Mouse (Mus musculus) hindbrain, embryonic 11.5 days (tissue): ENCODE data around the gene AI597479. TPM values are rescaled to one million over a fixed set of nuclear protein-coding genes. Genes with fewer than 3 reads are reported as not detected.

ENCODE experiments used
- ATAC-seq: fragments of 200-750 bp; cut with Nextera tagmentation; 2 replicates; pipeline ENCODE4 v1.8.0; 2017; ENCODE audit warnings: mild to moderate bottlenecking, moderate TSS enrichment, moderate library complexity; ENCODE audit not compliant: low FRiP score
- DNase-seq: peaks from one replicate; pipeline ENCODE4 v3.0.0-alpha.2; 2015; ENCODE audit warnings: low spot score
- H3K27ac ChIP-seq: fragments of 300-500 bp; sonication (generic); 2 replicates; pipeline ENCODE4 v1.5.1; 2014; ENCODE audit warnings: mild to moderate bottlenecking, low read depth, low read length
- H3K27me3 ChIP-seq: fragments of 300-500 bp; sonication (generic); 2 replicates; pipeline ENCODE4 v1.6.1; 2014; ENCODE audit warnings: mild to moderate bottlenecking, low read length, moderate library complexity, mixed read lengths; ENCODE audit not compliant: control insufficient read depth, insufficient read depth
- H3K36me3 ChIP-seq: fragments of 300-500 bp; sonication (generic); 2 replicates; pipeline ENCODE4 v1.6.1; 2014; ENCODE audit warnings: mild to moderate bottlenecking, low read length, moderate library complexity, mixed read lengths; ENCODE audit not compliant: control insufficient read depth, insufficient read depth
- H3K4me1 ChIP-seq: fragments of 300-500 bp; sonication (generic); replicated peaks from 2 replicates; pipeline ENCODE4 v1.6.1; 2014; ENCODE audit warnings: low read length, mixed read lengths; ENCODE audit not compliant: control insufficient read depth, insufficient read depth
- H3K4me2 ChIP-seq: fragments of 300-500 bp; sonication (generic); replicated peaks from 2 replicates; pipeline ENCODE4 v1.6.1; 2014; ENCODE audit warnings: mild to moderate bottlenecking, low read depth, low read length
- H3K4me3 ChIP-seq: fragments of 300-500 bp; sonication (generic); 2 replicates; pipeline ENCODE4 v1.5.1; 2014; ENCODE audit warnings: low read depth, low read length
- H3K9ac ChIP-seq: fragments of 300-500 bp; sonication (generic); 2 replicates; pipeline ENCODE4 v1.6.1; 2014; ENCODE audit warnings: low read depth, low read length
- H3K9me3 ChIP-seq: fragments of 300-500 bp; sonication (generic); 2 replicates; pipeline ENCODE4 v1.6.1; 2016; ENCODE audit warnings: low read length; ENCODE audit not compliant: control insufficient read depth
- WGBS: fragments of 180-500 bp; shearing (Covaris S2); extraction: QIAGEN DNeasy Blood & Tissue Kit; methylation state at CpG from one replicate; pipeline ENCODE4 v1.1.7; 2014; 5-methylcytosine and 5-hydroxymethylcytosine counted together
- polyA plus RNA-seq: library from polyadenylated mRNA; unstranded; fragments of >200 nt; fragmentation: Nextera tagmentation; extraction: Ambion mirVana; gene quantifications from 2 replicates; pipeline ENCODE4 v1.2.1, GENCODE M21; 2014

AI597479 gene
- polyA plus RNA-seq, 1 experiment from 2014 or later, result 39.3 TPM

GRCm38 (mm10) chr1:43074791-43075190, 23.7 kb upstream of the AI597479 start:
- Histone ChIP-seq H3K27me3 (no peaks in the 10 kb centered on the region), H3K4me1 (no peaks in the 10 kb centered on the region), H3K4me3 (no peak overlapping the region), H3K36me3 (no peaks in the 10 kb centered on the region), H3K27ac (no peak overlapping the region), H3K9me3 (no peaks in the 10 kb centered on the region), H3K4me2 (no peak overlapping the region), H3K9ac (no peak overlapping the region)
- ATAC-seq (no peak), DNase-seq (no peak)
- WGBS, result 86% methylated on average over 2 of the region's 2 CpGs

GRCm38 (mm10) chr1:43078124-43078523, 20.4 kb upstream of the AI597479 start:
- Histone ChIP-seq H3K36me3 (no peaks in the 10 kb centered on the region), H3K9me3 (no peaks in the 10 kb centered on the region), H3K27me3 (no peaks in the 10 kb centered on the region), H3K27ac (no peak overlapping the region), H3K9ac (no peak overlapping the region), H3K4me2 (no peak overlapping the region), H3K4me3 (no peak overlapping the region), H3K4me1 (no peaks in the 10 kb centered on the region)
- 89% methylated on average over 2 of the region's 2 CpGs for WGBS
- ATAC-seq (no peak), DNase-seq (no peak)

- Histone ChIP-seq H3K4me1 (no peaks in the 10 kb centered on the region), H3K4me2 (no peak overlapping the region), H3K27ac (no peak overlapping the region), H3K36me3 (no peaks in the 10 kb centered on the region), H3K9ac (no peak overlapping the region), H3K9me3 (no peaks in the 10 kb centered on the region), H3K4me3 (no peak overlapping the region), H3K27me3 (no peaks in the 10 kb centered on the region)
- WGBS, result 88% methylated on average over 5 of the region's 5 CpGs
- no peak for DNase-seq
- ATAC-seq, result no peak
Observed at GRCm38 (mm10) chr1:43082946-43083345, 15.6 kb upstream of the AI597479 start.

GRCm38 (mm10) chr1:43090418-43090817, 8.1 kb upstream of the AI597479 start:
- H3K9me3 ChIP-seq, result no peaks in the 10 kb centered on the region
- ATAC-seq (no peak), DNase-seq (no peak)
- H3K27ac ChIP-seq, result no peak overlapping the region
- no peaks in the 10 kb centered on the region for H3K36me3 ChIP-seq
- WGBS, result 81% methylated on average over 1 of the region's 1 CpGs
- H3K9ac ChIP-seq, result no peak overlapping the region
- H3K4me2 ChIP-seq, result no peak overlapping the region
- no peak overlapping the region for H3K4me3 ChIP-seq
- H3K4me1 ChIP-seq, result 0 out of 2 replicates have a peak, but pooled peaks cover 4% of the 10 kb centered on the region
- H3K27me3 ChIP-seq, result no peaks in the 10 kb centered on the region

GRCm38 (mm10) chr1:43091306-43092055, 7.0 kb upstream of the AI597479 start:
- no peak for DNase-seq
- 49% methylated on average over 13 of the region's 13 CpGs for WGBS
- ATAC-seq, result peak; percentile 26; the same call in 1 of the 2 replicates
- Histone ChIP-seq H3K4me2 (peak overlapping the region; percentile 79), H3K9me3 (no peaks in the 10 kb centered on the region), H3K4me1 (0 out of 2 replicates have a peak, but pooled peaks cover 4% of the 10 kb centered on the region), H3K27ac (no peak overlapping the region), H3K36me3 (no peaks in the 10 kb centered on the region), H3K27me3 (no peaks in the 10 kb centered on the region), H3K9ac (peak overlapping the region; percentile 90), H3K4me3 (peak overlapping the region; percentile 70)

- H3K4me1 ChIP-seq, result 0 out of 2 replicates have a peak, but pooled peaks cover 4% of the 10 kb centered on the region
- H3K4me3 ChIP-seq, result peak overlapping the region; percentile 70
- under 1% methylated on average over 53 of the region's 102 CpGs for WGBS
- H3K27ac ChIP-seq, result peak overlapping the region; percentile 88
- H3K27me3 ChIP-seq, result no peaks in the 10 kb centered on the region
- peak overlapping the region; percentile 90 for H3K9ac ChIP-seq
- no peaks in the 10 kb centered on the region for H3K9me3 ChIP-seq
- peak overlapping the region; percentile 79 for H3K4me2 ChIP-seq
- DNase-seq (peak; percentile 80), ATAC-seq (peak; percentile 90)
- no peaks in the 10 kb centered on the region for H3K36me3 ChIP-seq
Observed at GRCm38 (mm10) chr1:43092056-43093015, 6.2 kb upstream of the AI597479 start.

- Histone ChIP-seq H3K4me1 (0 out of 2 replicates have a peak, but pooled peaks cover 4% of the 10 kb centered on the region), H3K9me3 (no peaks in the 10 kb centered on the region), H3K27ac (no peak overlapping the region), H3K4me2 (no peak overlapping the region), H3K36me3 (no peaks in the 10 kb centered on the region), H3K27me3 (no peaks in the 10 kb centered on the region), H3K9ac (no peak overlapping the region), H3K4me3 (no peak overlapping the region)
- whole genome bisulfite sequencing, result 82% methylated on average over 2 of the region's 2 CpGs
- no peak for ATAC-seq
- DNase-seq, result no peak
Observed at GRCm38 (mm10) chr1:43094206-43094605, 4.3 kb upstream of the AI597479 start.

- Histone ChIP-seq H3K36me3 (0 out of 2 replicates have a peak, but pooled peaks cover 3% of the 10 kb centered on the region), H3K4me2 (no peak overlapping the region)
- ATAC-seq, result no peak
Observed at GRCm38 (mm10) chr1:43108729-43109128, 10.2 kb downstream of the AI597479 start.

More at GRCm38 (mm10) chr1:43108729-43109128, 10.2 kb downstream of the AI597479 start:
- H3K9ac ChIP-seq, result no peak overlapping the region
- no peaks in the 10 kb centered on the region for H3K9me3 ChIP-seq
- H3K27me3 ChIP-seq, result no peaks in the 10 kb centered on the region
- H3K4me3 ChIP-seq, result no peak overlapping the region
- 82% methylated on average over 2 of the region's 2 CpGs for WGBS
- no peak for DNase-seq
- H3K4me1 ChIP-seq, result no peaks in the 10 kb centered on the region
- H3K27ac ChIP-seq, result no peak overlapping the region
